Mouse (Mus musculus) embryonic fibroblast, embryonic 13.5 days (primary cell): ENCODE measurements at regions not wholly inside any gene's neighbourhood (a gene's known extent, or its start where the extent isn't known, plus 50 kb on each side); places are given as distances from the start of the nearest gene placed in this dataset.

Experiments
- H3K27ac ChIP-seq: 2 replicates; pipeline ENCODE4 v1.5.1; 2012; ENCODE audit warnings: low read length, control low read depth, inconsistent platforms; ENCODE audit not compliant: insufficient read depth
- H3K4me1 ChIP-seq: 2 replicates; pipeline ENCODE4 v1.6.1; 2011; ENCODE audit warnings: low read length; ENCODE audit not compliant: control insufficient read depth, insufficient read depth
- H3K4me3 ChIP-seq: 2 replicates; pipeline ENCODE4 v1.5.1; 2011; ENCODE audit warnings: mild to moderate bottlenecking, control low read depth, low read length; ENCODE audit not compliant: insufficient read depth
- CTCF ChIP-seq: IDR thresholded peaks from 2 replicates; pipeline ENCODE4 v1.5.1; 2011; ENCODE audit warnings: mild to moderate bottlenecking, control low read depth, low read length, moderate library complexity, borderline replicate concordance; ENCODE audit not compliant: insufficient read depth
- POLR2A ChIP-seq: IDR thresholded peaks from 2 replicates; pipeline ENCODE4 v1.6.1; 2011; ENCODE audit warnings: low read depth, mild to moderate bottlenecking, control low read depth, low read length, moderate library complexity

- H3K4me1 ChIP-seq = 0 out of 2 replicates have a peak, but pooled peaks cover 5% of the 10 kb centered on the region
- H3K4me3 ChIP-seq = no peak overlapping the region
- no peak for TF ChIP-seq POLR2A
- no peak overlapping the region for H3K27ac ChIP-seq
Measured at GRCm38 (mm10) chr17:93377453-93378091, 178.8 kb downstream of the Adcyap1 start.

- TF ChIP-seq POLR2A (no peak), CTCF (no peak)
- Histone ChIP-seq H3K4me1 (0 out of 2 replicates have a peak, but pooled peaks cover 5% of the 10 kb centered on the region), H3K4me3 (no peak overlapping the region), H3K27ac (peak overlapping the region; percentile 38; the same call in 1 of the 2 replicates)
Measured at GRCm38 (mm10) chr17:93379789-93380398, 181.1 kb downstream of the Adcyap1 start.

- Histone ChIP-seq H3K4me3 (no peak overlapping the region), H3K4me1 (no peaks in the 10 kb centered on the region)
- TF ChIP-seq POLR2A = no peak
Measured at GRCm38 (mm10) chr17:93390256-93390655, 191.4 kb downstream of the Adcyap1 start.

GRCm38 (mm10) chr17:93409329-93409728 lies 210.5 kb downstream of the Adcyap1 start:
- Histone ChIP-seq H3K4me1 (no peaks in the 10 kb centered on the region), H3K4me3 (no peak overlapping the region), H3K27ac (no peak overlapping the region)
- no peak for TF ChIP-seq CTCF
- no peak for TF ChIP-seq POLR2A

More at GRCm38 (mm10) chr17:93390256-93390655, 191.4 kb downstream of the Adcyap1 start:
- H3K27ac ChIP-seq = no peak overlapping the region
